In the genomic region with DNA sequence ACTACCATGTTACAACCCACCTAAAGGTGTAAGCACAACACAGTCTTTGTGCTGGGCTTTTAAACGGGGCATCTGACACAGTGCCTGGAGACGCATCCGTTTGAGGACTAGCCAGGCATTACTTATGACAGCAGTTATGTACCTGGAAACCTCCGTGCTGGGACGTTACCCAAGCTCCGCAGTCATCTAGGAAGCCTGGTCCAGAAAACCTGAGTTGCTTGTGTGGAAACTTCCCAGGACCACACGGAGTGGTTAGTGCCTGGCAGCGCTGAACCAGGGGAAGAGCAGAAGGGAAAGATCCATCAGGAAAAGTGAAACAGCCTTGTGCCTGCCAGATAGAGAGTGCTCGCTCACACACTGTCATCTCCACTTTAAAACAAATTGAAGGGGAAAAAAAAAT, we compare ENCODE assay signal across 7 mouse cellular contexts. TPM values are rescaled to one million over a fixed set of nuclear protein-coding genes. Genes with fewer than 3 reads are reported as not detected.
A peak's percentile ranks its signal among the peaks of the same experiment; 100 is the strongest.
DNase-seq lines count a peak whose midpoint lies in the region; ATAC-seq lines count a peak whose summit lies in the region.

No protein-coding gene starts in this region.

- ATAC-seq in embryonic facial prominence, embryonic 15.5 days (ENCODE audit: insufficient number of reproducible peaks, low FRiP score, low TSS enrichment, low read depth) = peak; percentile 71
- ATAC-seq in neural tube, embryonic 11.5 days (ENCODE audit: insufficient read depth, low FRiP score, low TSS enrichment) = no peak

- H3K27me3 ChIP-seq in embryonic facial prominence, embryonic 15.5 days = 0 out of 2 replicates have a peak, but pooled peaks cover 7% of the 10 kb centered on the region
- 0 out of 2 replicates have a peak, but pooled peaks cover 3% of the 10 kb centered on the region for H3K27me3 ChIP-seq in hindbrain, embryonic 10.5 days (ENCODE audit: insufficient read depth, poor library complexity, severe bottlenecking)
- no peaks in the 10 kb centered on the region for H3K27me3 ChIP-seq in neural tube, embryonic 11.5 days (ENCODE audit: control insufficient read depth, insufficient read depth, low read length)

- peaks cover 20% of the 10 kb centered on the region for H3K4me1 ChIP-seq in embryonic facial prominence, embryonic 15.5 days
- H3K4me1 ChIP-seq in hindbrain, embryonic 10.5 days (replicated peaks) = peaks cover 22% of the 10 kb centered on the region
- peaks cover 12% of the 10 kb centered on the region; the same call in 1 of the 2 replicates for H3K4me1 ChIP-seq in neural tube, embryonic 11.5 days (ENCODE audit: control insufficient read depth, insufficient read depth, low read length)

- H3K9ac ChIP-seq in embryonic facial prominence, embryonic 15.5 days = no peak overlapping the region
- no peak overlapping the region; the same call in 1 of the 2 replicates for H3K9ac ChIP-seq in neural tube, embryonic 11.5 days (ENCODE audit: low read length)

- peak overlapping the region; percentile 96 for H3K27ac ChIP-seq in embryonic facial prominence, embryonic 15.5 days (replicated peaks)
- H3K27ac ChIP-seq in hindbrain, embryonic 10.5 days = peak overlapping the region; percentile 89
- peak overlapping the region; percentile 83; the same call in 1 of the 2 replicates for H3K27ac ChIP-seq in neural tube, embryonic 11.5 days (ENCODE audit: low read depth, low read length)

- DNase-seq in kidney, postnatal 4 days = peak; percentile 20 to 30
- DNase-seq in kidney, postnatal 10 days = no peak
- peak; percentile 41 for DNase-seq in hindbrain, embryonic 10.5 days (ENCODE audit: low spot score)
- peak; percentile 44 for DNase-seq in neural tube, embryonic 11.5 days (ENCODE audit: low spot score)
- no peak for DNase-seq in urinary bladder, adult 2 months (ENCODE audit: low spot score)
- no peak for DNase-seq in spleen, postnatal 14 days (ENCODE audit: low spot score in 2 of 2)

- H3K4me3 ChIP-seq in embryonic facial prominence, embryonic 15.5 days (replicated peaks) = peak overlapping the region; percentile 23
- H3K4me3 ChIP-seq in hindbrain, embryonic 10.5 days = peak overlapping the region; percentile 9; the same call in 1 of the 2 replicates
- no peak overlapping the region for H3K4me3 ChIP-seq in neural tube, embryonic 11.5 days (ENCODE audit: low read depth, low read length)

- no peaks in the 10 kb centered on the region for H3K36me3 ChIP-seq in embryonic facial prominence, embryonic 15.5 days
- H3K36me3 ChIP-seq in hindbrain, embryonic 10.5 days = no peaks in the 10 kb centered on the region
- H3K36me3 ChIP-seq in neural tube, embryonic 11.5 days (ENCODE audit: control insufficient read depth, insufficient read depth, low read length) = no peaks in the 10 kb centered on the region

- 14% methylated on average over 9 of the region's 9 CpGs for WGBS in embryonic facial prominence, embryonic 15.5 days
- WGBS in hindbrain, embryonic 10.5 days = 52% methylated on average over 9 of the region's 9 CpGs
- WGBS in neural tube, embryonic 11.5 days = 25% methylated on average over 9 of the region's 9 CpGs

- H3K4me2 ChIP-seq in embryonic facial prominence, embryonic 15.5 days (replicated peaks) = peak overlapping the region; percentile 46
- peak overlapping the region; percentile 13; the same call in 1 of the 2 replicates for H3K4me2 ChIP-seq in neural tube, embryonic 11.5 days (ENCODE audit: low read depth)

- H3K9me3 ChIP-seq in embryonic facial prominence, embryonic 15.5 days (replicated peaks) = no peaks in the 10 kb centered on the region
- no peaks in the 10 kb centered on the region for H3K9me3 ChIP-seq in hindbrain, embryonic 10.5 days
- no peaks in the 10 kb centered on the region for H3K9me3 ChIP-seq in neural tube, embryonic 11.5 days (ENCODE audit: control insufficient read depth, low read length)

RNA-seq across cellular contexts. Expression of a gene that starts 23.2 kb away (rescaled TPM):
- 24.0 and 24.6 TPM in 2 replicates for polyA plus RNA-seq in embryonic facial prominence, embryonic 15.5 days (2015; fragmentation: Nextera tagmentation; extraction: Ambion mirVana)
- polyA plus RNA-seq in hindbrain, embryonic 10.5 days (2016; fragmentation: Nextera tagmentation; extraction: Ambion mirVana) = 13.5 and 16.9 TPM in 2 replicates
- polyA plus RNA-seq in neural tube, embryonic 11.5 days (2014; fragmentation: Nextera tagmentation; extraction: Ambion mirVana) = 8.1 and 8.7 TPM in 2 replicates
- 8.6 and 11.7 TPM in 2 replicates for polyA plus RNA-seq in urinary bladder, adult 2 months (2012; rRNA removed)

Comparison
In these comparisons a context has a peak if more than half of its experiments do, and no peak if none do; other contexts are left out.
1. DNase-seq: peak in kidney, postnatal 4 days (2 of 2), hindbrain, embryonic 10.5 days (single experiment) and neural tube, embryonic 11.5 days (single experiment); none in kidney, postnatal 10 days (single experiment), urinary bladder, adult 2 months (single experiment) and spleen, postnatal 14 days (0 of 2).
2. Peak in every context shown above with its lines, with median percentiles within 50 percentile points of each other: H3K27ac ChIP-seq.